Mouse (Mus musculus): ENCODE measurements at regions not wholly inside any gene's neighbourhood (a gene's known extent, or its start where the extent isn't known, plus 50 kb on each side); places are given as distances from the start of the nearest gene placed in this dataset.

DNA sequence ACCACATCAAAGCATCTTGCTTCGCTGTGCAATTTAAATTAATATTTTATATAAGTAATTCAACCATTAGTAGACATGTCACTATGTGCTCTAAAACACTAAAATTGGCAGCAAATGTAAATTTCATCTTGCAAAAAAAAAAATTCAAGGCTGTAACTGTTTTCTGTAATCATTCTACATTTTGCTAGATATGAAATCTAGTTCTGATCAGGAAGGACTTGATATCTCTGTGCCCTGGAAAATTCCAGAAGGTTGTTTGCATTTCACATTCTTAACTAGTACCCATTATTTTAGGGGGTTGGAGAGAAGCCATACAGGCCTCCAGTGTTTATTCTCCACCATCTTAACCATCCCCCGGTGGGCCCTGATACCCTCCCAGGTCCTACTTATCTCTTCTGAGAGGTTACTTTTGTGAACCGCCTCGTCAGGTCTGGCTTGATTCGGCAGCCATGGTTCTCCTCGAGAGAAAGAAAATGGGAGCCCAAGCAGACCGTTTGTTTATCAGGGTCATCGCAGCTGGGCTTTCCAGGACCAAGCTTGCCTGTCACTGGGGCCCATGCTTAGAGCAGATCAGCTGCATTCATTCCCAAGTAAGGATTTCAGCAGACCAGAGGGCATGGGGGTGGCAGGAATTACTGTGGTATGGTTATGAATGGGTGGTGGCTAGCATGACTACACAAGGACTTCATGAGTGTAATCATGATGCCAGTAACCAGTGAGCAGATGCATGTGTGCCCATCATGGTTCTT lies 226.9 kb upstream of the Trib2 start:
- intact Hi-C loops (cut with DNase I), result no loop called here

DNA sequence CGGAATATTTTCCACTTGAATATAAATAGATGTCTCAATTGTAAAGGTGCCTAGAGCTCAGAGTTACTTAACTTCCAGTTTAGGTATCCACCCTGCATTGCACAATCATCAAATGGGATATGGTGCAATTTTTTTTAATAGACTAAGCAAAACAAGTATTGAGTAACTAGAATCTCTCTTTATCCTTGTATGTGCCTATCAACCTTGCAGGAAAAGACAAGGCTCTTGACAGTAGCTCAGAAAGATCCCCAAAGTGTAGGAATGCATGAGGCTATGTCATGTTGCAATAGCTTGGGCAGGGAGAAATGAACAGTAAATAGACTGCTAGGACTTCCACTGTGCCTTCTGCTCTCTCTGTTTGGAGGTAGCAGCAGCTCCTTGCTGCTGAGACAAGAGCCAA lies 225.6 kb upstream of the Trib2 start:
- intact Hi-C loops (cut with DNase I), result no loop called here
- DNase-seq, result no peak

More for the DNA sequence above, 226.9 kb upstream of the Trib2 start:
- no peak for DNase-seq

DNA sequence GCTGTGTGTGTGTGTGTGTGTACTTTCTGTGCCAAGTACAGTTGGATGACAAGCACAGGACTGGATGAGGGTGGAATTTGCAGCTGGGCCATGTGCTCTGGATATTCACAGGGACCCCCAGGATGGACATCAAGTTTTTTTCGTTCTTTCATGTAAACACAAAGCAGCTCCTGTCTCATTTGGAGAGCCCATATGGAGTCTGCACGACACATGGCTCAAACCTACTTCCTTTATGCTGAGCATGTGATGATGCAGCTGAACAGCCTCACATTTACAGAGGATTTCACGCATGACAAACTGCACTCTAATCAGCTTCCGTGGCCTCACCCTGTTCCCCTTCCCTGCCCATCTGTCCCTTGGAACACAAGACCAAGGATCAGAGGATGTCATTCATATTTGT lies 224.4 kb upstream of the Trib2 start:
- intact Hi-C loops (cut with DNase I), result no loop called here

DNA sequence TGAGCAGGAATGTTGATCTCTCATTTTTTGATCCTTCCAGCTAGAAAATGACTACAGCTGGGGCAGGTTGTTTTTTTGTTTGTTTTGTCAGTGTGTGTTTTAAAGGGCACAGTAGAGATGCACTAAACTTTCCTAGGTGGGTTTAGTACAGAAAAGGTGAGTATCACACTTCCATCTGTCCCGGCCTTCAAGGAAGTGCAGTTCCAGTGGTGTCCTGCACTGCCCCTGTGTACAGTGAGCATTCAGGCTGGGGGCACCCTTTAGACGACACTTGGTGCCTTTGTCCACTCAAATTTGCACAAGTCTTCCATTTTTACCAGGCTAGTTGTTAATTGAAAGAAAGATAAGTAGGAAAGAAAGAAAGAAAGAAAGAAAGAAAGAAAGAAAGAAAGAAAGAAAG lies 218.8 kb upstream of the Trib2 start:
- intact Hi-C loops (cut with DNase I), result no loop called here
- no peak for DNase-seq

More for the DNA sequence above, 224.4 kb upstream of the Trib2 start:
- no peak for DNase-seq

DNA sequence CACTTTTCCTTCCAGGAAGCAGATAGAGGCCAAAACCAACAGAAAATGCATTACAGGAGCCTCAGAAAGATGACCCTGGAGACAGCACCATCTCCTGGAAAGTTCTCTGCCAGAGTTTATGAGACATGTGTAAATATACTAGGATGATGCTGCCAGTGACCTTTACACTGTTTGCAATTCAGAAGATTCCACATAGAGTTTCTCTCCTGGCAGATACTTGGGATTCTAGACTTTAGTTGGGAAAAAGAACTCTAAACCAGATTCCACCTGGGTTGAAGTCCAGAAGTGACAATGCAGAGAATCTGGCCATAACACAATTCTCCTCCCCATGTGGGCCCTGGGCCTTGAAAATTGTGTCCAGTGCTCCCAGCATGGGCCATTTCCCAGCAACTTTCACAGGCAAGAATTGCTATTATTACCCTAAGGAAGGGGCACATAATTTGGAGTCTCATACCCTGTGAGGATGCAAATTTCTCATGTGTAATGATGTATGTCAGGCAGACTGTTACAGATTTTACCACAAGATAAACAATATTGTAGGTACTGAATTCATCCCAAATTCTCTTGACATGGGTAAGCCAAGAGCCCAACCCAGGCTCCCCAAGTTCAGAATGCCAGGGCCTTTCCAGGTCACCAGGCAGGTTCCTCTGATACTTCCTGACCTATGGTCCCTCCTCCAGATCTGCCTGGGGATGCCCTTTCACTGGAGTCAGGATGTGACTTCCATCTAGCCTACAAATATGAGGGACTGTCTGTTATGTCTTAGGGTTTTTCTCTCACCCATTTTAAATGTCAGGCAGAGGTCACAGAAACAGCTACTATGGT lies 218.2 kb upstream of the Trib2 start:
- no peak for DNase-seq
- intact Hi-C loops (cut with DNase I), result no loop called here

DNA sequence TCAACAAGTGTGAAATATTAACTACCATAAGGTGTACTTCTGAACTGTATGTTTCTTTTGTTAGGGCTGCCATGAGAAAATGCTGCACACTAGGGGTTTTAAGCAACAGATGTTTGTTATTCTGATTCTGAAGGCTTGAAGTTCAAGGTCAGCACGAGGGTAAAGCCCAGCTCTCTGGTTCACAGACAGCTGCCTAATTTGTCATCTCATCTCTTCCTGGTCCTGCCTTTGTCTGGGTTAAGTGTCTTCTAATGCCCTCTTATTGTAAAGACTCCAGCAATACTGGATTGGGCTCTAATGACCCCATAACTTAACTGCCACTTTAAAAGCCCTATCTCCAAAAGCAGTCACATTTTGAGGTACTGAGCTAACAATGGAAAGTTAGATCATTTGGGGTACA lies 209.9 kb upstream of the Trib2 start:
- intact Hi-C loops (cut with DNase I), result no loop called here

DNA sequence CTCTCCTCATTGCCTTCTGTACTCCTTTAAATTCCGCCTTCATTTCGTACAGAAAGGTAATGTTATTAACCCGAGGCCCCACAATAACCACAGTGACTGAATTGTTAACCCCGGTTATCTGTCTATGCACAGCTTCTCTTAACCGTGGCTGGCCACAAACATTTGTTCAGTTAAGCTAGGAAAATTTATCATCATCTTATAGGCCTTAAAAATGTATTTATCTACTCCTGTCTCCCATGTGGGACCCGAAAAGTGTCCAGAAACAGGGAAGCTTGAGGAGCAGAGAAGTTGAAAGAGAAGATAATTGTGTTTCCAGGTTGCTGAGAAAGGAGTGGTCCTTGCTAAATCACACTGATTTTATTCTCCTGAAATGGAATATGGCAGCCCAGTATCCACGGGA lies 206.6 kb upstream of the Trib2 start:
- intact Hi-C loops (cut with DNase I), result no loop called here
- no peak for DNase-seq

More for the DNA sequence above, 209.9 kb upstream of the Trib2 start:
- no peak for DNase-seq

DNA sequence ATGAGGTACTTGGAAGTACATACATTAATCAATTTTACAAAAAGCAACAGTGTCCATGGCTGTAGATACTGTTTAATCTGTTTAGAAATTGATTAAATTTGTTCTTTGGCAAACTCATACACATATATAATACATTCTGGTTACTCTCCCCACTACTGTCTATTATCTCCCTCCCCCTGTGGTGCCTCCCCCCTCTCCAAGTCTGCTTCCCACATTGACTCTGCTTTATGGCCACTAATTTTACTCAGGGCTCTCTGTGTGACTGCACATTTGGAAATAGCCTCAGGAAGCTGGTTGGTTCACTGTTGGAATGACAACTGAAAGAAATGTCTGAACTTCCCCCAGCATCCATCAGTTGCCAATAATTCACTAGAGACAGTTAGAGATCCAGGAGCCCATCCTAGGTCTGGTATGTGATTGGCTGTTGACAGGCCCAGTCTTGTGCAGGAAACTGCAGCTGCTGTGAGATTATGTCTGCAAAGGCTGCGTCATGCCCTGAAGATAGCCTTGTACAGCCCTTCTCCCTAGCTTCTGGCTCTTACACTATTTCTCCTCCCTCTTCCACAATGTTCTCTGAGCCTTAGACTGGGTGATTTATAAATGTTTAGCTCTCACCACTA lies 204.6 kb upstream of the Trib2 start:
- DNase-seq, result peak; percentile 23 to 44
- intact Hi-C loops (cut with DNase I), result no loop called here

DNA sequence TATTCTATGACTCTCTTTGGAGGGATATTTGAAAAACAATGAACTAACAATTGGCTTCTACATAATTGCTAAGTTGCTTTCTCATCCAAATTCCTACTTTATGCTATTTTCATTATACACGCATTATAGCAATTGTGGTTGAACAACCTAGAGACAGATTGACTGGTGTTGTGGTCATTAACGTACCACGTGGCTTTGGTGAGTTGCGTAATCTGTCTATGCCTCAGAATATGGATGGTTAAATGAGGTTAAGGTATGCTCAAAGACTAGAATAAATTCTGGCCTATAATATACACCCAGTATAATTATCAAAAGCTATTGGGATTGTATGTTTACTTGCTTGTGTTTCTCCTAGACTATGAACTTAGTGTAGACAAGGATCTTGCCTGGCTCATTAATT lies 201.5 kb upstream of the Trib2 start:
- intact Hi-C loops (cut with DNase I), result loop anchor here (5.0 to 10.0 kb wide), 3 partner anchors 164 to 494 kb away; no protein-coding TSS in a partner anchor

DNA sequence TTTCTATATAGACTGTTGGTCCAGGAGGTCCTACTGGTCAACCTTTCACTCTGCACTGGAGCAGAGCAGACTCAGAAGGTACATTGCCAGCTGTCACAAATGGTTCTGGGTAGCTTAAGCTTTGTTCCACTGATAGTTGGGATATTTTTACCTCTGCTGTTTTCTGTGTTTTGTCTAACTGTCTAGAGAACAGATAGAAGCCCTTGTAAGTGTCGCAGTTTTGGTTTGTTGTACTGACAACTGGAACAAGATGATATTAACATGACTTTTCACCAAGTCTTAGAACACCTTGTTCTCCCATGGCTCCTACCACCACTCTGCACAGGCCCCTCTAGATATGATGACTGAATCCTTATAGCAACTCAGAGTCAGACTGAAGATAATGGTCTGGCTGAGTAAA lies 199.9 kb upstream of the Trib2 start:
- no peak for DNase-seq
- intact Hi-C loops (cut with DNase I), result loop anchor here (5.0 to 10.0 kb wide), 3 partner anchors 166 to 496 kb away; no protein-coding TSS in a partner anchor

More for the DNA sequence above, 201.5 kb upstream of the Trib2 start:
- no peak for DNase-seq

DNA sequence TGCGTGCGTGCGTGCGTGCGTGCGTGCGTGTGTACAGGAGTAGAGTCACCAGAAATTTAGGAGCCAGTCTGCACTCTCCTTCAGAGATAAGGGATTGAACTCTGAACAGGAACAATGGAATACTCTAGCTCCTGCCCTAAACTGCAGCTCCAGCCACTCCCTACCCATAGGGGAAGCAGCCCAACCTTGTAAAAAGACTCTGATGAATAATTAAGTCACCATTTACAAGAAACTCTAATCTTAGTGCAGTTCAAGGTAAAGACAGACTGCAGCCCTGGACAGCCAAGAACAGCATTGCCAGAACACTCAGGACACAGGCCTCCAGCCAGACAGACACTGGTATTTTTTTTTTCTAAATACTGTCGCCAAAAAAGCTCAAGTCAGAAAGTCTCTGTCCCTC lies 198.9 kb upstream of the Trib2 start:
- intact Hi-C loops (cut with DNase I), result loop anchor here (5.0 to 10.0 kb wide), 3 partner anchors 167 to 497 kb away; no protein-coding TSS in a partner anchor
- DNase-seq, result no peak

DNA sequence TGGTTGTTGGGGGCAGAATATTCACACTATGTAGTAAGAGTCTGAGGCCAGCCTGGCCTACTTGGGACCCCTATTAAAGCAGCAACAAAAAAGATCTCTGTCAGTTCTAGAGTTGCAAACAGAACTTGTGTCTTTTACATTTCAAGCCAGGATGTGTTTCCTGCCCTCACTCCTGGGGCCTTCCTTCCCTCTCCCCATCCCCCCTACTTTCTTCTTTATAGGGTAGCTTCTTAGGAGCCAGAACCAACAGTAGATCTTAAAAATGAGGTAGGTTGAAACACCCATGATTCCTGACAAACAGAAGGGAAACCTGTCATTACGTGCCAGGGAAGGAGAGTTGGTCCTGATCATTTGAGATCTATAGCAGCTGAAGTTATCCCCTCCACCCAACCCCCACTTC lies 198.0 kb upstream of the Trib2 start:
- DNase-seq, result no peak
- intact Hi-C loops (cut with DNase I), result loop anchor here (5.0 to 10.0 kb wide), 5 partner anchors 162 to 498 kb away; no protein-coding TSS in a partner anchor

DNA sequence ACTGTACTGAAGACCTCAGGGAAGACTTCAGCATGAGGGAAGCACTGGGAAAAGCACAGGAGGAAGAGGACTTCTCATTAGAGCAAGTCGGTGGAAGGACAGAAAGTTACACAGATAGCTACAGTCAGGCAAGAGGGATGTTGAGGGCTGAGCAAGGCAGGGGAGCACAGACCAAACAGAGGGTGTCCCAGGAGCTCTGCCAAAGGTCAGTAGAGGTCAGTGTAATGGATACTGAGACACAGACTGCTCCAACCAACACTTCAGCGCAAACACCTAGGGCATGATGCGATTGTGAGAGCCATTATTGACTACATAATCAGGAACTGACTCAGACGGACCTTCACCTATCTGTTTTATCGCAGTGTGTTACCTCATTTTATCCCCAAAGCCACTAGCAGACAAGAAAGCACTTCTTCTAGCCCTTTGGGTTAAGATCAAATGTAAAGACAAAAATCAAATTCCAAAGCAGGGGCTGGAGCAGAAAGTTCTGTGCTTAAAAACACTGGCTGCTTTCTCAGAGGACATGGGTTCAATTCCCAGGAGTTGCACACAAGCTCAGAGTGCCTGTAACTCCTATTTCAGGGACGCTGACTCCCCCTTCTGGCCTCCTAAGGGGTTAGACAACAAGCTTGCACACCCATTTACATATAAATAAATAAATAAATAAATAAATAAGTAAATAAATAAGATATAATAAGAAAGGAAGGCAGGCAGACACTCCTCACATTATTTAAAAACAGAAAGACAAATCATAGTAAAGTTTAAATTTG lies 197.3 kb upstream of the Trib2 start:
- intact Hi-C loops (cut with DNase I), result loop anchor here (5.0 to 10.0 kb wide), 3 partner anchors 162 to 479 kb away; no protein-coding TSS in a partner anchor
- DNase-seq, result no peak

DNA sequence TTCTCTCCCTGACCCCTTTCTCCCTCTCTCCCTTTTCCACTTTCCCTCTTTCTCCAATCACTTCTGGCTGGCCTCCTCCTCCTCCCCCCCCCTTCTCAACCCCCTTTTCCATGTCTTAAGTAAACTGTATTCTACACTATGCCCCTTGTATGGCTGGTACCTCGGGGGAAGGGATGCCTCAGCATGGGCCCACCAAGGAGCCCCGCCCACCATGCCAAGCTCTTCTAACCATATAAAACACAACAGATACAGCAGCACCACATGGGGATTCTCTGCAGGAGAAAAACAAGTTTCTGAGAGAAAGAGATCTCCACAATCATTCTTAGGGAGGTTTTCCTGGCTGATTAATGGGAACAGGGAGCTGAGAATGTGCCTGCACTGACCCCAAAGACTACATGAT lies 196.6 kb upstream of the Trib2 start:
- no peak for DNase-seq
- intact Hi-C loops (cut with DNase I), result loop anchor here (5.0 to 10.0 kb wide), 3 partner anchors 161 to 479 kb away; no protein-coding TSS in a partner anchor

DNA sequence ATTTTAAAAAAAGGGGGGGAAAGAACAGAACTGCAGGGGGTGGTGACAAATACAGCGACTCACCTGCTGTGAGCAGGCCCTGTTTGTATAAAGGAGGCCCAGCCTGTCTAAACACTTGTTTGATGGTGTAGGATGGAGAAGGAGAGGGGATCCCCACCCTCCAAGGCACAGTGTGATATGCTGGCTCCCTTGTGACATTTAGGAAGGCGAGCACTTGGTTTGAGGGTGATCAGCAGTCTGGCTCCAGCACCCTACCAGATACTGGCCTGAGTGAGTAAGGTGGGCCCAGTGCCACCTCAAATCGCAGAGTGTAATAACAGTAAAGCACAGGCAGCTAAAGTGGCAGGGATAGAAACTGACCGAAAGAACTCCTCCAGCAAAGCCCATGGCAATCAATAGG lies 195.4 kb upstream of the Trib2 start:
- no peak for DNase-seq
- intact Hi-C loops (cut with DNase I), result loop anchor here (5.0 to 10.0 kb wide), 3 partner anchors 160 to 477 kb away; no protein-coding TSS in a partner anchor

DNA sequence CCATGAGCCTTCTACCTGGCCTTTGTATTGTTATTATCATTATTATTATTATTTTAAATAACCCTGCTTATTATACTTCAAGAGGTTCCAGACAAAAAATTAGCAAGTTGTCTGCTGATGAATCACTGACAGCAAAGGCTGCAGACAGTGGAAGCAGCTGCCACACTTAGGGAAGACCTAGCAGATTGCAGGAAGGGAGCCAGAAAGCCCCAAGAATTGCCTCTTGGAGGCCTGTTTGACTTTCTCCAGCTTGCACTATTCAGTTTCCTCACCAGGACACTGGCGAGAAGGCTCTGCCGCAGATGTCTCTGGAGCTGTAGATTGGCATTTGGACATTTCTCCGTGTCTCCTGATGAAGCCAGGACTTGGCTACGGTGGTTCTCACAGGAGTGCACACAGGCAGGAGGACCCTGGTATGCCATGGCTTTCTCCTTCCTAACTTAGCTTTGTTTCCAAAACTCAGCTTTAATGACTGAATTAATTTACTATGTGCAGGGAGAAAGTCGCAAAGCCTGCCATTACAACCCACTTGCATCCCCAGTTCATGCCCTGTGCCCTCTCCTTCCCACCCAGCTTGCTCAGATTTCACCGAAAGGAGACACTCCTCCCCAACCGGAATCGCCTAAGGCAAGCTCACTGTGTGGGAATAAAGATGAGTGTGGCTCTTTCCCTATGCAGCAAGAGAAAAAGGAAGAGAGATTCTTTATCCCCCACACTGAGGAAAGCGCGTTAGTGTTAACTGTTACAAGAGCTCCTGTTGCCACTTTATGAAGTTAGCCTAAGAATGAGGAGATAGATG lies 193.3 kb upstream of the Trib2 start:
- intact Hi-C loops (cut with DNase I), result loop anchor here (2.0 to 10.0 kb wide), 5 partner anchors 158 to 475 kb away; partner anchors contain the start of gene Trib2
- no peak for DNase-seq

DNA sequence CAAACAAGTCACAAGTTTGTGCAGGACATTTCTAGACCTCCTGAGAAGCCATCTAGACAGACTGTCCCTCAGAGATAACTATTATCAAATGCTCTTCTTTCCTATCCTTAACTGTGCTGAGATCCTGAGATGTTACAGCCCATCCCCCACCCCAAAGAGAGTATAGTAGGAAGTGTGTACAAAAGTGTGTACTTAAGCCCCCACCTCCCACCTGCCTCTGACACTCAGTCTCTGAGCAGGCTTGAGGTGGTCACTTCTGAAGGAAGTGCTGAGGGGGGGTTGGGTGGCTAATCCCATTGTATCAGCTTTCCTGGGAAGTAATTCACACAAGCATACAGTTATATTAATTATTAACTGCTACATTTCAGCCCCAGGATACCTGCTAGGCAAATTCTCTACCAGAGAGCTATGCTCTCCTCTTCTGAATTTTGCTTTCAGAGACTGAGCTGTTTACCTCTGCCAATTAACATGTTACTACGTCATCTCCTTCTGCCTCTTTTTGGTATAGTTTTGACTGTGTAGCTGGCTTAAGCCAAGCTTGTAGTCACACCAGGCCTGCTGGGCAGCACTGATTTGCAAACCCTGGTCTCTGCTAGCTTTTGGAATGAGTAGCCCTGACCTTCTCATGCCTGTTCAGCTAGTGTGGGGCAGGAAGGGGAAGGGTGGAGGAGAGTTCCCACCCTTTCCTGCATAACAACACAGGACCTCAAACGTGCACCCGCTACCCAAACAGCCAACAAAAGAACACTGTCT lies 192.2 kb upstream of the Trib2 start:
- peak; percentile 37 to 49 for DNase-seq
- intact Hi-C loops (cut with DNase I), result loop anchor here (2.0 to 5.0 kb wide), 2 partner anchors 192 to 402 kb away; partner anchors contain the start of gene Trib2

DNA sequence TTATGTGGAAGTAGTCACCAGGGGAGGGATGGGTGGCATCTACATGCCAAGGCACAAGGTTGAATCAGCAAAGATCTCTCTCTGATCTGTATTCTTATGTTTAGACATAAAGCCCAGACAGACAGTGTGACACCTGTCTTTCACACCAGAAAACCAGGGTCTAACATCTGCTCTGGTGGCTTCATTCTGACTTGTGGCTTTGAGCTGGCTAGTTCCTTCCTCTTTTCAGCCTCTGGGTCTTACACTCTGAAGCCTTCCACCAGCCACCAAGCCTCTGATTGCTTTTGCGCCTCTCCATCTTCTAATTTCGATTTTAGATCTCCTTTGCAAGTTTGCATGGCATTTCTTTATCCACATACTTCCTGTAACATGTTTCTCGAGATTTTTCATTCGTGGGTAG lies 191.5 kb upstream of the Trib2 start:
- DNase-seq, result no peak
- intact Hi-C loops (cut with DNase I), result loop anchor here (2.0 to 5.0 kb wide), 2 partner anchors 191 to 401 kb away; partner anchors contain the start of gene Trib2
